Mouse (Mus musculus): ENCODE results near the gene Galnt17. TPM values are rescaled to one million over a fixed set of nuclear protein-coding genes. Genes with fewer than 3 reads are reported as not detected.

The Galnt17 gene
- 1 to 10 TPM; 4.4 to 4.6 TPM for total RNA-seq (2021)
- long read RNA-seq, experiment 1 = 0 reads
- long read RNA-seq, experiment 2, partial matches to known transcripts = 0 of 1 reads
- long read RNA-seq, experiment 2, other reads (novel, unspliced or antisense) = 1 of 1 reads

- no peak for DNase-seq
- intact Hi-C loops (cut with DNase I) = loop anchor here (5.0 to 10.0 kb wide), 2 partner anchors 119 to 264 kb away; no protein-coding TSS in a partner anchor
These were observed at the start of gene Galnt17 for GRCm38 (mm10) chr5:131308397-131308796. TSS of gene Galnt17 (minus strand) at chr5:131308497.

GRCm38 (mm10) chr5:131334536-131334935 lies 26.2 kb upstream of the Galnt17 start:
- no peak for DNase-seq
- intact Hi-C loops (cut with DNase I) = no loop called here

GRCm38 (mm10) chr5:131321286-131321685 lies 13.0 kb upstream of the Galnt17 start:
- intact Hi-C loops (cut with DNase I) = no loop called here
- DNase-seq = no peak

- DNase-seq = no peak
- intact Hi-C loops (cut with DNase I) = no loop called here
These were observed 11.3 kb upstream of the Galnt17 start for GRCm38 (mm10) chr5:131319605-131320004.

GRCm38 (mm10) chr5:131319141-131319540 lies 10.8 kb upstream of the Galnt17 start:
- no peak for DNase-seq
- intact Hi-C loops (cut with DNase I) = no loop called here

GRCm38 (mm10) chr5:131315016-131315415 lies 6.7 kb upstream of the Galnt17 start:
- intact Hi-C loops (cut with DNase I) = no loop called here
- DNase-seq = no peak

- peak; percentile 84 to 89 for DNase-seq
- intact Hi-C loops (cut with DNase I) = loop anchor here (5.0 to 10.0 kb wide), 2 partner anchors 120 to 263 kb away; no protein-coding TSS in a partner anchor
These were observed 593 bp downstream of the Galnt17 start for GRCm38 (mm10) chr5:131307656-131308151.

GRCm38 (mm10) chr5:131306908-131307655 lies 1.2 kb downstream of the Galnt17 start:
- intact Hi-C loops (cut with DNase I) = loop anchor here (5.0 to 10.0 kb wide), 2 partner anchors 120 to 262 kb away; no protein-coding TSS in a partner anchor
- peak; percentile 63 to 72 for DNase-seq

GRCm38 (mm10) chr5:131306321-131306907 lies 1.9 kb downstream of the Galnt17 start:
- peak; percentile 36 to 39 for DNase-seq
- intact Hi-C loops (cut with DNase I) = loop anchor here (5.0 to 10.0 kb wide), 2 partner anchors 121 to 262 kb away; no protein-coding TSS in a partner anchor

- no peak for DNase-seq
- intact Hi-C loops (cut with DNase I) = loop anchor here (5.0 to 10.0 kb wide), 2 partner anchors 122 to 260 kb away; no protein-coding TSS in a partner anchor
These were observed 3.1 kb downstream of the Galnt17 start for GRCm38 (mm10) chr5:131305223-131305622.

- DNase-seq = no peak
- intact Hi-C loops (cut with DNase I) = loop anchor here (10.0 kb wide), 1 partner anchor 257 kb away; no protein-coding TSS in a partner anchor
These were observed 6.8 kb downstream of the Galnt17 start for GRCm38 (mm10) chr5:131301526-131301925.

GRCm38 (mm10) chr5:131293726-131294449 lies 14.4 kb downstream of the Galnt17 start:
- intact Hi-C loops (cut with DNase I) = no loop called here
- DNase-seq = no peak

GRCm38 (mm10) chr5:131287091-131287490 lies 21.2 kb downstream of the Galnt17 start:
- DNase-seq = no peak

DNA sequence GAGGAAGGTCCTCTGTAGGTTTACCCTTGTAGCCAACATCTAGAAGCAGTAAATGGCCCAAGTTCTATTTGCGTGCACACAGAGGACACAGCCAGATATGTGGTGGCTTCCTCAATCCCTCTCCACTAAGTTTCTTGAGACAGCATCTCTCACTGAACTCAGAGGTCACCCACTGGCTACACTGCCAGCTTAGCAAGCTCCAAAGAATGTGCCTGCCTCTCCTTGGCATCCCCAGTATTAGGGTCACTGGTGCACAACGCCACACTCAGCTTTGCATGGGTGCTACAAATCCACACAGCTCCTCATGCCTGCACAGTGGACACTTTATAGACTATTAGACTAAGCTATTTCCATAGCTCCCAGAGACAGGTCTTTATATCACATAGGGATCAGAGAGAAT lies 21.6 kb downstream of the Galnt17 start:
- intact Hi-C loops (cut with DNase I) = no loop called here
- DNase-seq = no peak

More at GRCm38 (mm10) chr5:131287091-131287490, 21.2 kb downstream of the Galnt17 start:
- intact Hi-C loops (cut with DNase I) = no loop called here

- DNase-seq = no peak
- intact Hi-C loops (cut with DNase I) = no loop called here
These were observed 27.9 kb downstream of the Galnt17 start for GRCm38 (mm10) chr5:131280349-131280748.

DNA sequence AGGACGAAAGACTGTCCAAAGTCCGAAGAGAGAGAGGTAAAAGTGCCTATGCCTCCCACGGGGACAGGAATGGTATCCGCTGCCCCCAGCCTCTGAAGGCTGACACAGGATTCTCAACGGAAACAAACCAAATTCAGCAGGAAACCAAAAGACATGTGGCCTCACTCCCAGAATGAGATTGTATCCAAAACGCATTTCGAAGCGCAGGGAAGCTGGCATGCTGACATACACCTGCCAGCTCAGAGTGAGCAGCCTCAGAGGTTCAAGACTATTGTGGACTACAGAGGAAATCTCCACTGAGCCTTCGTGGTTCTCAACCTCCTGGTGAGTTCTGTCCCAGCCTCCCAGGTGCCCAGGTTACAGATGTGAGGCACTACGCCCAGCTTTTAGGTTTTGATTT lies 29.0 kb downstream of the Galnt17 start:
- DNase-seq = no peak
- intact Hi-C loops (cut with DNase I) = no loop called here

GRCm38 (mm10) chr5:131277227-131277626 lies 31.1 kb downstream of the Galnt17 start:
- intact Hi-C loops (cut with DNase I) = no loop called here
- peak; percentile 21 to 38 for DNase-seq

- no peak for DNase-seq
- intact Hi-C loops (cut with DNase I) = no loop called here
These were observed 42.0 kb downstream of the Galnt17 start for GRCm38 (mm10) chr5:131266291-131266690.

GRCm38 (mm10) chr5:131264145-131264544 lies 44.2 kb downstream of the Galnt17 start:
- intact Hi-C loops (cut with DNase I) = no loop called here
- peak; percentile 27 to 30 for DNase-seq
